Mouse (Mus musculus) brain, adult 2 months (tissue): ENCODE measurements around the gene Apba2.

Experiments
- DNase-seq: peaks from one replicate; pipeline ENCODE4 v3.0.0; 2011; ENCODE audit warnings: low read depth, low spot score

Apba2 gene

GRCm38 (mm10) chr7:64522409-64522730 lies 20.9 kb downstream of the Apba2 start:
- peak; percentile 57 for DNase-seq

GRCm38 (mm10) chr7:64531297-64531696 lies 29.8 kb downstream of the Apba2 start:
- peak; percentile 57 for DNase-seq

GRCm38 (mm10) chr7:64533374-64533773 lies 31.9 kb downstream of the Apba2 start:
- DNase-seq, result no peak

DNA sequence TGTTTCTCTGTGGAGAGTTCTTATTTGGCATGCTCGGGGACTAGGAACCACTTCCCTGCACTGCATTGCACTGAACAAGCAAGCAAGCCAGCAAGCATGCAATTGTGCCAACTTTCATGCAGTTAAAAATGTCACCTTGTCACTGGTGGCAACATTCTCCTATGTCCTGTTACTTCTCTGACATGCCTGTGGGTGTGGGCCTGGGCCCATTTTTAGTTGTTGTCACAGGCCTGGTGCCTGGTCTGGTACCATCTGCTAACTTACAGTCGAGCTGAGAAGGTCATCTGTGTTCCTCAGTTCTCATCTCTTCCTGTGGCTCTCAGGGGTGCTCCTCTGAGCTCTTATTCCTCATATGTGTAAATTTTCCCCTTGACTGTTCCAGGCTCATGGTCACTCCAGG lies 33.8 kb downstream of the Apba2 start:
- DNase-seq, result peak; percentile 76

GRCm38 (mm10) chr7:64539450-64540148 lies 38.1 kb downstream of the Apba2 start:
- peak; percentile 36 for DNase-seq

- DNase-seq, result peak; percentile 75
Measured at GRCm38 (mm10) chr7:64546801-64547200, 45.3 kb downstream of the Apba2 start.

- no peak for DNase-seq
Measured at GRCm38 (mm10) chr7:64550856-64551255, 49.4 kb downstream of the Apba2 start.

GRCm38 (mm10) chr7:64552523-64553190 lies 51.2 kb downstream of the Apba2 start:
- DNase-seq, result no peak

DNA sequence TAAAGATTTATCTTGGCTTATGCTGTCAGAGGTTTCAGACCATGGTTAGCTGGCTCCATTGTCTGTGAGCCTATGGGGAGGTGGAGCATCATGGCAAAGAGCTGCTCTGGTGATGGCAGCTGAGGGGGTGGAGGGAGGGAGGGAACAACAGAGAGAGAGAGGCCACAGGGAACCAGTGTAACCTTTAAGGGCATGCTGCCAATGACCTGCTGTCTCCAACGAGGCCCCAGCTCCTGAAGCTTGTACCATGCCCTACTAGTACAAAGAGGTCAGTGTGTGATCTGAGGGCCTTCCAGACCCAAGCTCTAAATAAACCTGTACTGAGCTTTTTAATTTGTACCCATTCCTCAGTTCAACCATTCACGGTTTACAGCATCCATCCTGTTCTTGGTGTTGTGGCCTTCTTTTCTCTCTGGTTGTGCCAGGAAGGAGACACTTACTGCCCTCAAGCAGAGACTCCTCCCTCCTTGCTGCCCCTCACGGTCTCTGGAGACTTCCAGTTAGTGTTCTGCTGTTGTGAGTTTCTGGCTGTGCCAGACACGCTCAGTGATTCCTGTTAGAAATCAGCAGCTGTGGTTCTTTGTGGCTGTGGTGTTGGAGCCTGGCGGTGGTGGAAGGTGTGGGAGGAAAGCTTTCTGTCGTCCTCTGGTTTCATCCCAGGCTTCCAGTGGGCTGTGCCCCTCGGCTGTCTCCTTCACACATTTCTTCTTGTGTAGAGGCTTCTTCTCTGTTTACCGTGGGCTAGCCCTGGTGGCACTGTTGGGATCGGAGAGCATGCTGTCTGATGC lies 60.4 kb downstream of the Apba2 start:
- DNase-seq, result peak; percentile 74

DNA sequence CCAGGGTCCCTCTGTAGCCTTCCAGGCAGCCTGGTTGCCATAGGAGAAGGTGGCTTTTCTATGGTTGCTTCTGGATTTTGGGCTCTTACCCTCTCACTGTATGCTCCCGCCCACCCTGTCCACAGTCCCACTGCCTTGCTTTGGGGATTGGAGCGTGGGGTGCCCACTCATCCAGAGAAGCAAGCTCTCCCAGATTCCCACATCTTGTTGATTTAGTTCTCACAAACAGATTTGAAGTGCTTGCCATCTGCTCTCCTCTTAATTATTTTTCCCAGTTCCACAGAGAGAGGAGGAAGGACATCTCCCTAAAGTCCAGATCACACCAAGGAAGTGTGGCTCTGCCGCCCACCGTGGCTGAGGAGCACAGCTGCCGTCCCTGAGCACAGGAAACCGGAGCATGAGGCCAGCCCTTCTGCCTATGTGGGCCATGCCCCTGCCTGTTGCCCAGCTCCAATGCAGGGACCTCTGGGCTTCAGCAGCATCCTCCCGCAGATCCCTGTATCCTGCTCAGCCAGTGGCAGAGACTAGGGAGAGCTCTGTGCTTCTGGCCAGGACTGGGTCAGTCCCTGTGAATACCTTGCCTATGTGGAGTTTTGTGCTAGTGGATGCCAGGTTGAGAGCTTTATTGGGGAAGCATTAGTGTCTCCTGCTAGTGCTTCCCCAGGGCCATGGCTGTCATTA lies 63.5 kb downstream of the Apba2 start:
- DNase-seq, result peak; percentile 81

DNA sequence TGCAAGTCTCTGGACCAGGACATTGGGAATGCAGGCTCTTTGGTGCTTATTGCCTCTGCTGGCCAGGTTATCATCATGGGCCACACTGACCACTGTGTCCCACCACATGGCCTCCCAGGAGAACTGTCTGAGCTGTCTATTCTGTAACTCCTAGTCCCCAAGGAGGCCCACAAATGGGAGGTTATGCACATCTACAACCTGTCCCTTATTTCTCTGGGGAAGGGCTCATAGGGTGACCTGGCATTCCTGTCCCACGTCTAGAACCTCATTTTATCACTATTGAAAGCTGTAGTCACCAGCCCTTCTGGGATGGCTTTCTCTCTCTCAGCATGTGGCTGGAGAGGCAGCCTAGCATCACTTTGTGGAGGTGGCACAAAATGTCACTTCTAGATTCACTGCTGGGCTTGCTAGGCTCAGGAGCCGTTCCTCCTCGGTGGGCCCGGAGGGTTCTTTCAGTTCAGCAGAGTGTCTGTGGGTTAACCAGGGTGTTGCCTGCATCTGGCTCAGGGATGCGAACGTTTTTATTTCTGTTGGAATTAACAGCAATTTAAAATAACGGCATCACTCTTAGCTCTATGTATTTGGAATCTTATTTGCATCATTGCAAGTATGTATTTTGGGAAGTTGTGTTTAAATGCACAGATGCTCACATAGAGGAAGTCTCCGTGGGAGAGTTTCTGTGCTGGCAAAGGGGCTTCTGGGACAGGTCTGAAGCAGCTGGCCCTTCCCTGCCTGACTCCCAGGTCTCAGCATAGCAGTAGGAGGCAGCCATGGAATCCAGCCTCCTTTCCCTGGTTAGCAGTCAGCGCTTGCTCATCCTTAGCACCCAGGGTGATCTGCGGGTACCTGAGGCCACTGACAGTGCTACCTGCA lies 65.1 kb downstream of the Apba2 start:
- DNase-seq, result peak; percentile 84

DNA sequence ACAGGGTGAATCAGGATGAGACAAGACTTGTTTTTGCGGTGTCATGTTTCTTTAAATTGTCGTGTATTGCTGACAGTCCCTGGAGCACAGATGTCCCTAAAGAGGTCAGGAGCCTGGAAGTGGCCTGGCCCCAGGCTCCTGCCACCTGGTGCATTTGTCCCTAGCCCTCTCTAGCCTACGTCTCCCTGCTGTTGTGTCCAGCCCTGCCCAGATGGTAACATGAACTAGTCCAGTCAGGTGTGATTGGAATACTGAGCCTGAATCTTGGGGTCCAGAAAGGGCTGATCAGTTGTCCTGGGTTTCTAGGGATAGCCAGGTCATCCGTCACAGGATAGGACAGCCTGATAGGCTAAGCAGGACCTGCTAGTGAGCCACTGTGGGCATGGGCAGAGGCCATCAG lies 67.2 kb downstream of the Apba2 start:
- DNase-seq, result peak; percentile 88

DNA sequence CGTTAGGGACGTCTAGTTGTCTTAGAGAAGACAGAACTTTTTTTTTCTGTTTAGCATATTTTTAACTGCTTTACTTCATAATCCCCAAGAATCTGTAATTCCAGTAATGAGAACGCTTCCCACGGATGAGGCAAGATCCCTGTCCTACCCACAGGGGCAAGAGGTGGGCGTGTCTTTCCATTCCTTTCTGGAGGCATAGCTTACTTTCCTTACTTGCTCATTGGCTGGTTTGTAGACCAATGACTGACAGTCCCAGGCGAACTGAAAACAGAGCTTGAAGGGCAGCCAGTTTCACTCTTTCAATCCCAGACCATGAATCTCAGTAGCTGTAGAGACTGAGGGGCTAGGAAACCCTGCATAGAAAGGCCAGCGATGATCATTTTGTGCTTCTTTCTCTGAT lies 68.2 kb downstream of the Apba2 start:
- DNase-seq, result peak; percentile 74

DNA sequence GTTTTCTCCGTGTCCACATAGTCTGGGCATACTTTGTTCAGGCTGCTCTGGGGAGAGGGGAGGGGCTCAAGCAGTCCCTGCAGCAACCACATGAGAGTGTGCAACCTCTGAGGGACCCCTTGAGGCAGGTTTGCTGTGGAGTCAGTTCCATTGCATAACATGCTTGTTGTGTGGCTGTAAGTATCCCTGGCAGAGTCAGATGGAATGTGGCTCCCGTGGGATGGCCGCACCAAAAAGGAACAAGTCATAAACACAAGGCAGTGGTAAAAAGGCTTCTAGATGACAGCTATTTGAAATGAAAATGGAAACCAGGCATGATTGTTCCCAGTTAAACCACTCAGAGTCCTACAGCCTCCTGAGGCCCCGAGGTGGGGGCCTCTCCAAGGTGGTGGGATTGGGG lies 69.4 kb downstream of the Apba2 start:
- no peak for DNase-seq

DNA sequence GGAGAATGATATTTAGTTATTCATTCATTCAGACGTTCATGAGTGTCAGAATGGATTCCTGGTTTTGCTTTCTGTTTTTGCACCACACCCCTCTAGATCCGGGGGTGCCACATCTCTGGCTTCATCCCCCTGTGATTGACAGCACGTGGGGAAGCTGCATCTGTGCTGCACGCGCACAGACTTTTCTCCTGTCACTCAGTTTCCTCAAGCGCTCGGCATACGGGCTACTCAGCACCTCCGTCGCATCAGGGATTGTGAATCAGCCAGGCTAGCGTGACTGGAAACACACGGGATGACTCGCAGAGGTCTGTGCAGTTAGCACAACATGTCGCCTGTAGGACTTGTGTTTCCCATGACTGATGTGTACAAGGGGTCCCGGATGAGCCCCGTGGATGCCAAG lies 72.6 kb downstream of the Apba2 start:
- DNase-seq, result peak; percentile 59

GRCm38 (mm10) chr7:64576519-64576951 lies 75.0 kb downstream of the Apba2 start:
- peak; percentile 88 for DNase-seq

DNA sequence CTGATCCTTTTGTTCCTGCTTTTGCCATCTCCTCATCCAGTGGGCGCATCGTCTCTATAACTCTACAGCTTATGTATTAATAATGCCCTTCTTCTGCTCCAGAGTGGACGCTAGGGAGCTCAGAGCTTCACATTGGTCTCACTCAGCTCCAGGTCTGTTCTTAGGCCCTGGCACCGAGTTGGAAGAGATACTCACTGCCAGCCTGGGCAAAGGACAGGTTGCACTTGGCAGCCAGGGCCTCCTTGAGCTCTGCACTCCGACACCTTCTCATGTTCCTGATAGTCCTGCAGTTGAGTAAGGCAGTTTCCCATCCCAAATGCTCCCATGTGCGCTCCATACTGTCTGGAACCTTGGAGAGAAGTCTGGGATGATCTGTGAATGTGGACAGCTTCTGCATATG lies 76.7 kb downstream of the Apba2 start:
- DNase-seq, result peak; percentile 71

DNA sequence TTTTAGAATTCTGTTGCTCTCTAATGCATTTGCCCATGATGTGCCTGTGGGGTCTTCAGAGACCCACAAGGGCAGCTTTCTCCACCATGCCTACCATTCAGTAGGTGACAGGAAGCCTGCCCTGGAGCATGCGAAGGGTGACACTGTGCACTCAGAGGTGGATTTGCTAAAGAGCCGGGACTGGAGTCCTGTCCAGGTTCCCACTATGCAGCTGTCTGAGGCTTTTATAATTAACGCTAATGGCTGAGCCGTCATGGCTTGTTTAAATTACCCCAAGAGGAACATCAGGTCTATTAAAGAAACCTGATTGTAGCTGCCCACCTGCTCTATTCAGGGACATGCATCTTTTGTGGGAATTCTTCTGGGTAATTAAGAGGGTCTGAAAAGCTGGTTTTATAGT lies 78.4 kb downstream of the Apba2 start:
- DNase-seq, result no peak

GRCm38 (mm10) chr7:64580293-64580692 lies 78.8 kb downstream of the Apba2 start:
- DNase-seq, result peak; percentile 74

DNA sequence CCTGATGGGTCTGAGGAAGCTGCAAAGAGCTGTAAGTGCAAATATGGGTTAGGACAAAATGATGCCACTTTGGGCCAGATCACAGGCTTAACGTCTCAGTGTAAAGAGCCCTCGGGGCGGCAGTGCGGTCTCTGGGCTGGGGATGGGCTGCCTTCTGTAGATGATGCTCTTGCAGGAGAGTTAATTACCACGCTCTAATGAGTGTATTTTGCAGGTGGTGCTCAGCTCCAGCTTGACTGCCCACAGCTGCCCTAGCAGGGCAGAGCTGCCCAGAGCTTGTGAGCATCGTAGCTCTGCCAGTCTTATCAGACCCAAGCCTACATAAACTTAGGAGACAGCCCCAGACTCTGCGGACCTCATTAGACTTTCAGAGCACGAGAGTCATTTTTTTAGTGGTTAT lies 80.9 kb downstream of the Apba2 start:
- DNase-seq, result no peak

DNA sequence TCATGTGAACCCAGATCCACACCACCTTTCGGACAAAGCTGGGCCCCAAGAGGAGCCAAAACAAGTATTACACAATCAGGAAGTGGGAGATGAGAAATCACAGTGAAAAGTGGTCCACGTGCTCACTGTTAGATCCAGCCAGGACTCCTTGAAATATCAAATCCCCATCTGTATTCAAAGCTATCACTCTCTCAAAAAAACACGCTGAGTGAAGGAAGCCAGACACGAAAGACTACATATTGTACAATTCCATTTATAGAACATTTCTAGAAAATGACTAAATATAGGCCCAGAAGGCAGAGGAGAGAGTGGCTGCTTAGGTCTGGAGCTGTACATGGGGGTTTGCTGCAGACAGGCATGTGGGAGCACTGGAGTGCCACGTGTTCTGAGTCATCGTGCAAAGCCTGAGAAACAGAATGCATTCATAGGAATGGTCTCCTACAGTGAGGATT lies 82.2 kb downstream of the Apba2 start:
- DNase-seq, result peak; percentile 93
